Mouse (Mus musculus): Measurements from ENCODE around the gene Scly. TPM values are rescaled to one million over a fixed set of nuclear protein-coding genes. Genes with fewer than 3 reads are reported as not detected.

The Scly gene
- polyA plus RNA-seq (2012; rRNA removed) = 11.9 and 12.1 TPM in 2 replicates

DNA sequence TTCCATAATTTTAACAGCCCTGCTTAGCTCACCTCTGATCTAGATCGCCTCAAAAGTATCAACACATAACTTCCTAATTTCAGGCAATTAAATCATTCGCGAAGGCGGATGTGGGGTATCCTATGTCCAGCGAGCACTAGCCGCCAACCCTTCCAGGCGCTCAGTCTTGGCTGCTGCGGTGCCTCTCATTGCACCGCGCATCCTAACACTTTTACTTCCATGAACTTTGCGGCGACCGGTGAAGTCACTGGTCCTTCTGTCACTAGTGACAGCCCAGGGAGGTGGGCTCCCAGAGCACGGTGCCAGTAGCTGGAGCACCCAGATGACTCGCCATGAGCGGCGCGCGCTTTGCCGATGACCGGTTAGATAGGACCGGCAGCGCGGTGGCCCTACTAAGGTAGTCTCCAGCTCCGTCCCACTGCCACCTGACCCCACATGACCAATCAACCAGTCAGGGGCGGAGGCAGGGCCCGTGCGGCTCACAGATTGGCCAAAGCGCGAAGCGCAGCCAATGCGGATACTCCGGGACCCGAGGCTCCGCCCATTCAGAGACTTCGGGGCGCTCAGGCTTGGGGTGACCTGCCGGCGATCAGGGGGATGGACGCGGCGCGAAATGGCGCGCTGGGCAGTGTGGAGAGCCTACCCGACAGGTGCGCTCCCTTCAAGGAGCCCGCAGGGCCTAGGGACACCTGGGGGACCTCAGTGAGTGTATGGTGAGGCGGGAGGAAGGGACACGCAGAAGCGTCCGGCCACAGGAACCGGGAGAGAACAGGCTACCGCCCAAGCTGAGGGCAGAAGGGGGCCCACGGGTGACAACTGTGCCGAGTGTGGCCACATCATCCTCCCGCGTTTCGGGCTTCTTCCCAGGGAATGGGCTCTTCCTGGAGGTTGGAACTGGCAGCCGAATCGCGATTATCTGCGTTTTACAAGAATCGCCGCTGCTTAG is at the start of gene Scly:
Gene Scly, plus strand, starts transcription at position 540 of the 946 bp plus-strand sequence.

DNA sequence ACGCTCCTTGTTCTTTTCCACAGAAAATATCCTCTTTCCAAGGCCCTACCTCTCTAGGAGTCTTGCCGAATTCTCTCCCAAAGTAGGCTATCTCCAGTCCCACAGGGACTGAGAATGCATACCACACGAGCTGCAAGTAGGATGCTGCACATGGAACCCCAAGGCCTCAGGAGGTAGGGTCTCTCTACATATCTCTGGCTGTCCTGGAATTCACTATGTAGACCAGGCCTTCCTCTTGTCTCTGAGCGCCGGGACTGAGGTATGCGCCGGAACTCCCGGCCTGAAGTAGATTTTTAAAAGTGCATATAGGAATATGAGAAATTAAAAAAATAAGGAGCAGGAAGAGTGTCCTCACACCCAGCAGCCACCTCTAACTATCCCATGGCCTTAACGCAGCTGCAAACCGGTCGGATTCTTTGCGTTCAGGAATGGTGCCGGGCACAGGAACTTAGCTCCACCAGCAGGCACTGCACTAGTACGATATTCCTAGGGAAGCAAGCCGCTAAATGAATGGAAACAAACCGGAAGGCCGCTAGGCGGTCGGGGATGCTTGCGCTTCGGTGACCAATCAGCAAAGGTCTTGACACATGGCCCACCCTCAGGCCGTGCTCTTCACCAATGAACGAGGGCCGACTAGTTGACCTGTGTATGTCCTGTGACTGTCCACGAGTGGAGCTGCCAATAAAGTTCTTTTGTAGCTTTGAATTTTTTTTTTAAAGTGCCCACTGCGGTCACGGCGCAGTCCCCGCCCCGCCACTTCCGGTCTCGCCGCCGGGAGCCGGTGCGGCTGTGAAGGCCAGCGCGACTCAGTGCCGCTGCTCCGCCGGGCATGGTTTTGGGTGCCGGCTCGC is 48.3 kb upstream of the Scly start, which contains the start of gene Ube2f:
Gene Ube2f, plus strand, starts transcription at position 741 of the 851 bp plus-strand sequence.

DNA sequence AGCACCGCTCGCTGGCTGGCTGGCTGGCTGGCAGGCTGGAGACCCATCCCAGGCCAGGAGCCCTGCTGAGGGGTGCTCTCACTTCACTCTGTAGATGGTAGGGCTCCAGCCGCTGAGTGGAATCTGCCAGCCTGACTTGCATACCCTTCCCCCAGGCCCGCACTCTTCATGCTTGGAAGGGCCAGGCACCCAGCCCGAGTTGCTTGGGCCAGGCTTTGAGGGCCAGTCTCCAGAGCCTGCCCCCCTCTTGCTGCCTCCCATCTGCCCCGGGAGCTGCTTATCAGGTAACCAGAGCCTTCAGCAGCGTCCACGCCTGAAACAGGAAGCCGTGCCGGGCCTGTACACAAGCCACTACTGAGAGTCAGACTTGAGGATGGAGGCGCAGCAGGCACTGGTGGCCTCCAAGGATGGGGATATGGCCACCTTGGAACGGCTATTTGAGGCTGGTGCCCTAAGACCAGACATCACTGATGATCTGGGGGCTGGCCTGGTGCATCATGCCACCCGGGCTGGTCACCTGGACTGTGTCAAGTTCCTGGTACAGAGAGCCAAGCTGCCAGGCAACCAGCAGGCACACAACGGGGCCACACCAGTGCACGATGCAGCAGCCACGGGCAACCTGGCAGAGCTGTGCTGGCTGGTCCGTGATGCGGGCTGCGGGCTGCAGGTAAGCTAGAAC is 23.8 kb downstream of the Scly start, which contains the start of gene Espnl:
Gene Espnl, plus strand, starts transcription at position 316 of the 679 bp plus-strand sequence.

DNA sequence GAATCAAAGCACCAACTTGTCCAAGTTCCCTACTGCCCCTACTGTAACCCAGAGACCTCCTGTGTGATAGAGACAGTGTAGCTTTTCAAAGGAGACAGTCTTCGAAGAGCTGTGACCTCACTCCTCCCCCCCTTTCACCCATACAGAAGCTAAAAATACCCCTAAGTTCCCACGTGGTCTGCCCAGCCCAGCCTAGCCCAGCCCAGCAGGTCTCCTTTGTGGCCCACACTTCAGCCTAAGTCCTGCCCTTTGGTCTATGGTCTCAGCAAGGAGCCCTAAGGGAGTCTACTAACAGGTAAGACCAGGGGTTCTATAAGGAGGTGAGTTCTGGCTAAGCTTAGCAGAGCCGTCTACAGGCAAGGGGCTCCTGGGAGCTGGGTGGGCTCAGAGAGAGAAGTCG is 52.7 kb downstream of the Scly start, which contains the start of gene Klhl30:
Gene Klhl30, plus strand, starts transcription at position 176 of the 400 bp plus-strand sequence.

DNA sequence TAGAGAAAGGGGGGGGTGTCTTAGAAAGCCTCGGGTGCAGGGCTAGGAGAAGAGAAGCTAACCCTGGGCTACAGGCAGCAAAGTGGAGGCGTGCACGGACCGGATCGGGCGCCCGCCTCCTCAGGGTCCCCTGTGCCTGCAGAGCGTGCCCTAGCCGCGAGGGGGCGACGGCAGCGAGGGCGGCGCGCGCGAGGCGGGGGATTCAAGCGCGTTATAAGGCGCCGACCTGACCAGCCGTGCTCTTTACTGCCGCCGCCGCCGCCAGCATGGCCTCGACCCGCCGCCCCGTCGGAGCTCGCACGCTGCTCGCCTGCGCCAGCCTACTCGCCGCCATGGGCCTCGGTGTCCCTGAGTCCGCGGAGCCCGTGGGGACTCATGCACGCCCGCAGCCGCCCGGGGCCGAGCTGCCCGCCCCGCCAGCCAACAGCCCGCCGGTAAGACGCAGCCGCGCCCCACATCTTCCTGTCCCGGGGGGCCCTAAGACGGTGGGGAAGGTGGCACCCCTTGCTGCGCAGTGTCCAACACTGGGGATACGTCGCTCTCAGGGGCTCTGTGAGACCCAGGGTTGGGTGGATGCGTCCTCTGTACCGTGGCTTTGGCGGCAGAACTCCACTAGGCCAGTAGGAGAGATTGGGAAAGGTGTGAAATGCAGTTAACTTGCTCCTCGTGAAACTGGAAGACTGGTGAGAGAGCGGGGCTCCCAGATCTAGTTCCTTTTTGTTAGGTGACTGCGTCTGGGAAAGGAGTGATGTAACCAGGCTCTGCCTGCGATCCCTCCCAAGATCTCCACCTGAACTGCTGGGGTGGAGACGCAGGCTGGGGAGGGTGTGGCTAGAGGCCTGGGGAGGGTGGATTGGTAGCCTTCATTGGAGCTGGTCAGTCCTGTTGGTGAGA is 68.3 kb downstream of the Scly start, which contains the start of gene Erfe:
Gene Erfe, plus strand, starts transcription at position 216 of the 894 bp plus-strand sequence.

Other genes with a start within 250 kb of the Scly start
- gene Rbm44, start 153.2 kb upstream of the Scly start, polyA plus RNA-seq (2012; rRNA removed) = 0.03 and 0.05 TPM in 2 replicates
- 70.7 and 89.7 TPM in 2 replicates for gene Ramp1, start 118.5 kb upstream of the Scly start, polyA plus RNA-seq (2012; rRNA removed)
- gene Ube2f, start 48.0 kb upstream of the Scly start, polyA plus RNA-seq (2012; rRNA removed) = 22.7 and 23.2 TPM in 2 replicates
- 0.37 and 0.52 TPM in 2 replicates for gene Espnl, start 23.7 kb downstream of the Scly start, polyA plus RNA-seq (2012; rRNA removed)
- 11.1 and 13.9 TPM in 2 replicates for gene Klhl30, start 52.7 kb downstream of the Scly start, polyA plus RNA-seq (2012; rRNA removed)
- 1.9 and 2.0 TPM in 2 replicates for gene Erfe, start 68.1 kb downstream of the Scly start, polyA plus RNA-seq (2012; rRNA removed)
- 73.5 and 87.0 TPM in 2 replicates for gene Ilkap, start 100.5 kb downstream of the Scly start, polyA plus RNA-seq (2012; rRNA removed)
- gene Hes6, start 115.7 kb downstream of the Scly start, polyA plus RNA-seq (2012; rRNA removed) = 74.1 and 96.0 TPM in 2 replicates
- gene Per2, start 161.0 kb downstream of the Scly start, polyA plus RNA-seq (2012; rRNA removed) = 13.6 and 18.4 TPM in 2 replicates
- gene Traf3ip1, start 196.3 kb downstream of the Scly start, polyA plus RNA-seq (2012; rRNA removed) = 8.9 and 10.7 TPM in 2 replicates
- 9.1 and 9.4 TPM in 2 replicates for gene Asb1, start 242.2 kb downstream of the Scly start, polyA plus RNA-seq (2012; rRNA removed)

Data from ovary, adult 2 months (tissue).